Mouse (Mus musculus): ENCODE data around the gene Tspyl1.
"Not testable (repeated sequence)": the region's sequence is repeated elsewhere in the genome, so short reads cannot be mapped to it uniquely, and the experiment has no call there.

The Tspyl1 gene

GRCm38 (mm10) chr10:34281962-34282388 lies at the start of gene Tspyl1:
Gene Tspyl1 (plus strand): TSS chr10:34282190.
- DNase-seq (ENCODE audit: low spot score in 2 of 2): peak; percentile 97

- no peak for DNase-seq (ENCODE audit: low spot score in 2 of 2)
These were observed 48.6 kb upstream of the Tspyl1 start for GRCm38 (mm10) chr10:34233418-34233817.

- no peak for DNase-seq (ENCODE audit: low spot score in 2 of 2)
These were observed 47.9 kb upstream of the Tspyl1 start for GRCm38 (mm10) chr10:34233931-34234745.

DNA sequence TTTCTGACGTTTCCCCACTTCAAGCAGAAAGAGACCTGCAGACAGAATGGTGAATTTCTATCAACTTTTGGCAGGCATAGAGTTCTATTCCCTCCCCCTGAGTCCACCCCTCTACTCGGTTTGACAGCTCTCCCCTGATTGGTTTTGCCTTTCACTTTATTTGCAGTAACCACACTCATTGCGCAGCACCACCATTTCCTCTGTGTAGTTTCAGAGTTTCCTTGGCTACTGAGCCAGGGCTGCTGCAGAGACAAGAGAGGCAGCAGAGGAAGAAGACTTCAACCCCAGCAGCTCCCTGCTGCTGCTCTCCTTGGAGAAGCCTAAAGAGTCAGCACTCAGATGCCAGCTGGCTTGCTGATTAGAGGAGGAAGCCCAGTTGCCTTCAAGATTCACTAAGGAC lies 46.6 kb upstream of the Tspyl1 start:
- no peak for DNase-seq (ENCODE audit: low spot score in 2 of 2)

DNA sequence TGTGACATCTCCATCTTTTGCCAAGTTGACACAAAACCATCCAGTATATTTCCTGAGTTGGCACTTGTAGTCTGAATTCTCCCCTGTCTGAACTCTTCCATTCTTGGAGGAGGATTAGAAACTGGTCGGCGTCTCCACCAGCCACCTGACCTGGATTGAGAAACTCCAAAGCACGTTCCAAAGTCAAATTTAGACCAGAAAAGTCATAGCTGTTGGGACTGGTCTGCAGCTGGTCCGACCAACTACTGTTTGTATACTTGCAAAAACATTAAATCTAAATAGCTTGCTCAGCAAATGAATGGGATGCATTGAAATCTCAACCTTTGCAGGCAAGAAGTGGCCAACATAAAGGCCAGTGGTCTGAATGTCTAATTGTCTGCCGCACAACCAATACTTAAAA lies 45.4 kb upstream of the Tspyl1 start:
- no peak for DNase-seq (ENCODE audit: low spot score in 2 of 2)

DNA sequence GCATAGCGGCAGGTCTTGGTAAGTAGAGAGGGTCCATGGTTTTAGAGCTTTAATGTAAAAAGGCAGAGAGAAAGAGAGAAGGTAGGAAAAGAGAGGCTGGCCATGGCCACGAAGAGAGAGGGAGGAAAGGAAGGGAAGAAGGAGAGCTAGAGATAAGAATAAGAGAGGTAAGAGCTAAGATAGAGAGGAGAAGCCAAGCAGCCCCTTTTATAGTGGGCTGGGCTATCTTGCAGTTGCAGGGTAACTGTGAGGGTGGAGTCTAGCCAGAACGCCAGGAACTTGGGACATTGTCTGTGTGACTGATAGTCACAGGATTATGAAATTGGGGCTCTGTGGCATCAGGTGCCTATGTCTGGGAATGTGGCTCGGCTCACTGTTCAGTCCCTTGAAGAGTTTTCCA lies 43.5 kb upstream of the Tspyl1 start:
- DNase-seq (ENCODE audit: low spot score in 2 of 2): no peak

DNA sequence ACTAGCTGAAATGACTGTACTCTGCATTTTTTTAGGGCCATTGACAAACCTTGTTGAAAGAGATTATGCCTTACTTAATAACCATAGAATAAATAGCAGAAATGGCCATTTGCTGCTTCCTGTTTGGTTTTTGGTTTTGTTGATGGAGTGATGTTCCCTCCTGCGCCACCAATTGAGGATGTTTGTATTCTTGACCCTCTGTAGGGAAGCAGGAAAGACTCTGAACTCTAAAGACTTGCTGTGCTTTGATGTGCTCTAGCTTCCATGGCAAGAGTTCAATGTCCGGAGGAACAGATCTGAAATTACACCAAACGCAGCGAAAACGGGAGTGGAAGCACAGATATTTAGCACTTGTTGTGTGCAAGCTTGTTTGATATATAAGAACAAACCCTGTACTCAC lies 37.2 kb upstream of the Tspyl1 start:
- no peak for DNase-seq (ENCODE audit: low spot score in 2 of 2)

DNA sequence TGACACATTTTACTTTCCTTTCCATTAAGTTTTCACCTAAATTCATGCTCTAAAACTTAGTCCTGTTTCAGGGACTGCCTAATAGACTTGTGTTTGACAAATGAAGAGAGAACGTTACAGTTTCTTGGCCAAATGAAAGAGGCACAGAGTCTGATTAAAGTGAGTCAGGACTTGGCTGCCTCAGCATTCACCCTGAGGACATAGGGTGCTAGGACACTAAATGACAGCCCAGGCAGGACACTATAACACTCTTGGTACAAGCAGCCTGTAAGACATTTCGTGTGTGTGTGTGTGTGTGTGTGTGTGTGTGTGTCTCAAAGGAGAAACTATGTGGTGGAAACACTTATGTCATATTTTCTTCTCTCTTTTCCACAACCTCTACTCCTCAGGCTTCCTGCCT lies 35.9 kb upstream of the Tspyl1 start:
- DNase-seq (ENCODE audit: low spot score in 2 of 2): no peak

GRCm38 (mm10) chr10:34247757-34248156 lies 34.2 kb upstream of the Tspyl1 start:
- no peak for DNase-seq (ENCODE audit: low spot score in 2 of 2)

GRCm38 (mm10) chr10:34249594-34249993 lies 32.4 kb upstream of the Tspyl1 start:
- DNase-seq (ENCODE audit: low spot score in 2 of 2): no peak

- DNase-seq (ENCODE audit: low spot score in 2 of 2): not testable (repeated sequence)
These were observed 29.2 kb upstream of the Tspyl1 start for GRCm38 (mm10) chr10:34252833-34253232.

DNA sequence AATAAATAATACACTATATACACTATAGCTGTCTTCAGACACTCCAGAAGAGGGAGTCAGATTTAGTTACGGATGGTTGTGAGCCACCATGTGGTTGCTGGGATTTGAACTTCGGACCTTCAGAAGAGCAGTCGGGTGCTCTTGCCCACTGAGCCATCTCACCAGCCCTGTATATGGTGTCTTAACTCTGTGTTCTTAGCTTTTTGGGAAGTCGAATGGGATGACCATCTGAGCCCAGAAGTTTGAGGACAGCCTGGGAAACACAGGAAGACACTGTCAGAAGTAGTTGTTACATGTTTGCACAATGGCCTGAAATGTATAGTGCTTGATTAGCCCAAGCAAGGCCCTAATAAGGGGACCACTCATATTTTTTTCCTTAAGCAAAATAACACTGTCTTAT lies 16.9 kb upstream of the Tspyl1 start:
- no peak for DNase-seq (ENCODE audit: low spot score in 2 of 2)

GRCm38 (mm10) chr10:34267312-34268070 lies 14.5 kb upstream of the Tspyl1 start:
- DNase-seq (ENCODE audit: low spot score in 2 of 2): no peak

- no peak for DNase-seq (ENCODE audit: low spot score in 2 of 2)
These were observed 10.3 kb upstream of the Tspyl1 start for GRCm38 (mm10) chr10:34271681-34272080.

DNA sequence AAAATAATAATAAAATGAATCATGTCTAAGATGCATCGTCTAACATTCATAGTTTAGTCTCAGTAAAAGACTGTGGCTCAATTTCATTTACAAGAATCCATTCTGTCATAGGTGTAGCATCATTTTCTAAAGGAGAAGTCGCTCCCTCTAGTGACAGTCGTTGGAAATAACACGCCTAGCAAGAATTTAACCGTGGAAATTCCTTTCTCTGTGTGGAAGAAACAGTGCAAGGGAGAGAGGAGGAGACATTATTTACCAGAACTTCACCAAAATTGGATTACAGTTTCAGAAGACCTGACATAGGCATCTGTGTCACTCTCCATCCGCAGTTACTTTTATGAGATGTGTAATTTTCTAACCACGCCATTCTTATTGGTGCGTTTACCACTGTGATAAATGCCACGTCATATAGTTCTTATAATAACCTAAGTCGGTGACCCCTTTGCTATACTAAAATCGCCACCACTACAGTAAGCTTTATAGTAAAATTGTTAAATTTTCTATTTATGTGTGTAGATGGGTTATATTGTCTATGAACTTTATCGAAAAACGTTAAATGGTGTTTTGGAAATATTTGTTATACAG lies 1.3 kb upstream of the Tspyl1 start:
- DNase-seq (ENCODE audit: low spot score in 2 of 2): no peak

GRCm38 (mm10) chr10:34281211-34281961 lies 604 bp upstream of the Tspyl1 start:
- DNase-seq (ENCODE audit: low spot score in 2 of 2): no peak

DNA sequence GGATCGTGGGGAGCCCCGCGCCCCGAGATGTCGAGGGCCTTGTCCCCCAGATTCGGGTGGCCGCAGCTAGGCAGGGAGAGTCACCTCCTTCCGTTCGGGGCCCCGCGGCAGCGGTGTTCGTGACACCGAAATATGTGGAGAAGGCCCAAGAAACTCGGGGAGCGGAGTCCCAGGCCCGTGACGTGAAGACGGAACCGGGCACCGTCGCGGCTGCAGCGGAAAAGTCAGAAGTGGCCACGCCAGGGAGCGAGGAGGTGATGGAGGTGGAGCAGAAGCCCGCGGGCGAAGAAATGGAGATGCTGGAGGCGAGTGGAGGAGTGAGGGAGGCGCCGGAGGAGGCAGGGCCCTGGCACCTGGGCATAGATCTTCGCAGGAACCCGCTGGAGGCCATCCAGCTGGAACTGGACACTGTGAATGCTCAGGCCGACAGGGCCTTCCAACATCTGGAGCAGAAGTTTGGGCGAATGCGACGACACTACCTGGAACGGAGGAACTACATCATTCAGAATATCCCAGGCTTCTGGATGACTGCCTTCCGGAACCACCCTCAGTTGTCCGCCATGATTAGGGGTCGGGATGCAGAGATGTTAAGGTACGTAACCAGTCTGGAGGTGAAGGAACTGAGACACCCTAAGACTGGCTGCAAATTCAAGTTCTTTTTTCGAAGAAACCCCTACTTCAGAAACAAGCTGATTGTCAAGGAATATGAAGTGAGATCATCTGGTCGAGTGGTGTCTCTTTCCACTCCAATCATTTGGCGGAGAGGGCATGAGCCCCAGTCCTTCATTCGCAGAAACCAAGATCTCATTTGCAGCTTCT lies 639 bp downstream of the Tspyl1 start:
- peak in 1 of 2 experiments; percentile 42 for DNase-seq (ENCODE audit: low spot score in 2 of 2)

DNA sequence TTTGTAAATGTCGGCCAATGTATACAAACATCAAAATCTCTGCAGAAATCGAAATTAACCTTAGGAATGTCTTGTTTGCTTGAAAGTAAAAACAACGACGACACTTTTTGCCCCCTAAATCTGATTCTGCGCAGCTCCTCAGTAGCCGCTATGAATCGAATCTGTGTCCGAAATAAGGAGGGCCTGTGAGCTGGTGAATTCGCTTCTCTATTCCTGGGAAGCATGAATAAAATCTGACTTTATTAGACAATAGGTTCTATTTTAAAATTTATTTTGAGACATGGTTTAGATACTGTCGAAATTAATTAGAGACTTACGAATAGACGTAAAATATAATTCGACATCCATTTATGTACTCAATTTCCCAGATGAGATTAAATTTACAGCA lies 14.9 kb downstream of the Tspyl1 start:
- DNase-seq (ENCODE audit: low spot score in 2 of 2): no peak

- DNase-seq (ENCODE audit: low spot score in 2 of 2): peak; percentile 71 to 84
These were observed 15.4 kb downstream of the Tspyl1 start, which contains the start of gene Tspyl4 for GRCm38 (mm10) chr10:34297299-34297979. Gene Tspyl4 (plus strand): TSS chr10:34297442.

DNA sequence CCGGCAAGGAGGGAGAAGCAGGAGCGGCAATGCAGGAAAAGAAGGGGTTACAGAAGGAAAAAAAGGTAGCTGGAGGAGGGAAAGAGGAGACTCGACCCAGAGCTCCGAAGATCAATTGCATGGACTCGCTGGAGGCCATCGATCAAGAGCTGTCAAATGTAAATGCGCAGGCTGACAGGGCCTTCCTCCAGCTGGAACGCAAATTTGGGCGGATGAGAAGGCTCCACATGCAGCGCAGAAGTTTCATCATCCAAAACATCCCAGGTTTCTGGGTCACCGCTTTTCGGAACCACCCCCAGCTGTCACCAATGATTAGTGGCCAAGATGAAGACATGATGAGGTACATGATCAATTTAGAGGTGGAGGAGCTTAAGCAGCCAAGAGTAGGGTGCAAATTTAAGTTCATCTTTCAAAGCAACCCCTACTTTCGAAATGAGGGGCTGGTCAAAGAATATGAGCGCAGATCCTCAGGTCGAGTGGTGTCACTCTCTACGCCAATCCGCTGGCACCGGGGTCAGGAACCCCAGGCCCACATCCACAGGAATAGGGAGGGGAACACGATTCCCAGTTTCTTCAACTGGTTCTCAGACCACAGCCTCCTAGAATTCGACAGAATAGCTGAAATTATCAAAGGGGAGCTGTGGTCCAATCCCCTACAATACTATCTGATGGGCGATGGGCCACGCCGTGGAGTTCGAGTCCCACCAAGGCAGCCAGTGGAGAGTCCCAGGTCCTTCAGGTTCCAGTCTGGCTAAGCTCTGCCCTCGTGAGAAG lies 16.2 kb downstream of the Tspyl1 start:
- no peak for DNase-seq (ENCODE audit: low spot score in 2 of 2)

Data from urinary bladder, adult 18-20 months (tissue).